Mouse (Mus musculus): ENCODE data around the gene Hoxc5.
A peak's percentile ranks its signal among the peaks of the same experiment; 100 is the strongest.

The Hoxc5 gene

GRCm38 (mm10) chr15:102945185-102946077, 21.8 kb upstream of the Hoxc5 start:
- DNase-seq: no peak

GRCm38 (mm10) chr15:102947276-102947675, 20.0 kb upstream of the Hoxc5 start:
- DNase-seq: no peak

GRCm38 (mm10) chr15:102948842-102949241, 18.4 kb upstream of the Hoxc5 start:
- DNase-seq: peak in 1 of 2 experiments; percentile 64

GRCm38 (mm10) chr15:102949696-102950095, 17.5 kb upstream of the Hoxc5 start:
- no peak for DNase-seq

- DNase-seq: no peak
Observed at GRCm38 (mm10) chr15:102950877-102951276, 16.4 kb upstream of the Hoxc5 start.

- no peak for DNase-seq
Observed at GRCm38 (mm10) chr15:102953561-102953960, 13.7 kb upstream of the Hoxc5 start.

GRCm38 (mm10) chr15:102954192-102955006, 12.8 kb upstream of the Hoxc5 start, which contains the start of gene Hoxc11:
TSS of gene Hoxc11 (plus strand) at chr15:102954427.
- DNase-seq: no peak

- no peak for DNase-seq
Observed at GRCm38 (mm10) chr15:102955007-102955382, 12.2 kb upstream of the Hoxc5 start.

GRCm38 (mm10) chr15:102955833-102956640, 11.2 kb upstream of the Hoxc5 start:
- DNase-seq: no peak

GRCm38 (mm10) chr15:102956906-102957305, 10.3 kb upstream of the Hoxc5 start:
- DNase-seq: no peak

GRCm38 (mm10) chr15:102959663-102960191, 7.5 kb upstream of the Hoxc5 start:
- DNase-seq: no peak

- DNase-seq: no peak
Observed at GRCm38 (mm10) chr15:102961728-102962127, 5.5 kb upstream of the Hoxc5 start.

- DNase-seq: no peak
Observed at GRCm38 (mm10) chr15:102962492-102962891, 4.8 kb upstream of the Hoxc5 start.

GRCm38 (mm10) chr15:102963259-102963658, 4.0 kb upstream of the Hoxc5 start:
- no peak for DNase-seq

- no peak for DNase-seq
Observed at GRCm38 (mm10) chr15:102963671-102964640, 3.3 kb upstream of the Hoxc5 start.

- DNase-seq: no peak
Observed at GRCm38 (mm10) chr15:102965003-102965891, 2.0 kb upstream of the Hoxc5 start.

GRCm38 (mm10) chr15:102965892-102966775, 1.1 kb upstream of the Hoxc5 start:
- DNase-seq: peak; percentile 74 to 78

- no peak for DNase-seq
Observed at GRCm38 (mm10) chr15:102966776-102967311, 399 bp upstream of the Hoxc5 start, which contains the start of gene Hoxc10. TSS of gene Hoxc10 (plus strand) at chr15:102966796.
